Mouse (Mus musculus) lung, postnatal 0 days (tissue): ENCODE measurements around the gene Sox5.

Source experiments
- CTCF ChIP-seq: IDR thresholded peaks from 2 replicates; pipeline ENCODE4 v1.5.1; 2016; ENCODE audit warnings: antibody characterized with exemption, mild to moderate bottlenecking
- EP300 ChIP-seq: IDR thresholded peaks from 2 replicates; pipeline ENCODE4 v1.6.1; 2016; ENCODE audit warnings: antibody characterized with exemption, mild to moderate bottlenecking, control low read depth

- TF ChIP-seq CTCF: no peak
- TF ChIP-seq EP300: no peak
Measured at GRCm38 (mm10) chr6:144627539-144628115, 154.2 kb downstream of the Sox5 start.
